Mouse (Mus musculus) embryonic facial prominence, embryonic 15.5 days (tissue): ENCODE data around the gene C1s2. TPM values are rescaled to one million over a fixed set of nuclear protein-coding genes. Genes with fewer than 3 reads are reported as not detected.
"Not testable (repeated sequence)": the region's sequence is repeated elsewhere in the genome, so short reads cannot be mapped to it uniquely, and the experiment has no call there.

ENCODE experiments used
- ATAC-seq: fragments of 200-750 bp; cut with Nextera tagmentation; 2 replicates; pipeline ENCODE4 v1.8.0; 2017; ENCODE audit warnings: low read depth, moderate TSS enrichment; ENCODE audit not compliant: insufficient number of reproducible peaks, low FRiP score, low TSS enrichment
- H3K27ac ChIP-seq: fragments of 300-500 bp; sonication (generic); replicated peaks from 2 replicates; pipeline ENCODE4 v1.5.1; 2015; ENCODE audit warnings: mild to moderate bottlenecking, inconsistent platforms
- H3K27me3 ChIP-seq: fragments of 300-500 bp; sonication (generic); 2 replicates; pipeline ENCODE4 v1.6.1; 2015; ENCODE audit warnings: inconsistent platforms
- H3K36me3 ChIP-seq: fragments of 300-500 bp; sonication (generic); 2 replicates; pipeline ENCODE4 v1.6.1; 2015; ENCODE audit warnings: mild to moderate bottlenecking, inconsistent platforms
- H3K4me1 ChIP-seq: fragments of 300-500 bp; sonication (generic); 2 replicates; pipeline ENCODE4 v1.6.1; 2015; ENCODE audit warnings: inconsistent platforms
- H3K4me2 ChIP-seq: fragments of 300-500 bp; sonication (generic); replicated peaks from 2 replicates; pipeline ENCODE4 v1.6.1; 2015; ENCODE audit warnings: mild to moderate bottlenecking, inconsistent platforms
- H3K4me3 ChIP-seq: fragments of 300-500 bp; sonication (generic); replicated peaks from 2 replicates; pipeline ENCODE4 v1.5.1; 2015; ENCODE audit warnings: mild to moderate bottlenecking, inconsistent platforms
- H3K9ac ChIP-seq: fragments of 300-500 bp; sonication (generic); 2 replicates; pipeline ENCODE4 v1.6.1; 2015; ENCODE audit warnings: inconsistent platforms
- H3K9me3 ChIP-seq: fragments of 300-500 bp; sonication (generic); replicated peaks from 2 replicates; pipeline ENCODE4 v1.6.1; 2016; ENCODE audit warnings: inconsistent platforms
- WGBS: fragments of 180-500 bp; shearing (Covaris S2); methylation state at CpG from one replicate; pipeline ENCODE4 v1.1.7; 2015; 5-methylcytosine and 5-hydroxymethylcytosine counted together
- polyA plus RNA-seq: library from polyadenylated mRNA; unstranded; fragments of >200 nt; fragmentation: Nextera tagmentation; extraction: Ambion mirVana; gene quantifications from 2 replicates; pipeline ENCODE4 v1.2.1, GENCODE M21; 2015

The C1s2 gene
- polyA plus RNA-seq, 1 experiment from 2014 or later: 0.21 TPM

- ATAC-seq, H3K9ac ChIP-seq: not testable (repeated sequence)
- WGBS: 78% methylated on average over 6 of the region's 7 CpGs
Measured at GRCm38 (mm10) chr6:124580155-124580554, 55.7 kb downstream of the C1s2 start.

DNA sequence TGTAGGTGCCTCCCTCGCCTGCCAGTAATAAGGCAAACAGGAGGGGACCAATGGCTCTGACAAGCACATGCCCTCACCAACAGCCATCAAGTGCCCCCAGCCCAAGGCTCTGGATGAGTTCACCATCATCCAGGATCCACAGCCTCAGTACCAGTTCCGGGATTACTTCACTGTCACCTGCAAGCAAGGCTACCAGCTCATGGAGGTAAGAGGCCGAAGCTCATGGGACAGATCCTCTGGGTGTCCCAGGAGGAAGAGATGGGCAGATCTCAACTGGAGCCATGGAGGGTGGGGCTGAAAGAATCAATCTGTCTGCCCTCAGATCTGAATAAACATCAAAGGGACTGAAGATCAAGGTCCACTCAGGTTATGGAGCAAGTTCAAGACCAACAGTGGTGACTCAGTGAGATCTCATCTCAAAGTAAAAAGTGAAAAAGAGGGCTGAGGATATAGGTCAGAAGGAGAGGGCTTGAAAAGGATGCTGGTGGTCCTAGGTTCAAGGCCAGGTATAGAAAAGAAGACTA is 60.7 kb downstream of the C1s2 start:
- WGBS: 83% methylated on average over 3 of the region's 3 CpGs
- ATAC-seq: not testable (repeated sequence)

More at GRCm38 (mm10) chr6:124580155-124580554, 55.7 kb downstream of the C1s2 start:
- H3K4me3 ChIP-seq, H3K27me3 ChIP-seq, H3K4me2 ChIP-seq, H3K36me3 ChIP-seq, H3K9me3 ChIP-seq, H3K4me1 ChIP-seq, H3K27ac ChIP-seq: not testable (repeated sequence)

More for the DNA sequence above, 60.7 kb downstream of the C1s2 start:
- not testable (repeated sequence) for H3K9ac ChIP-seq, H3K9me3 ChIP-seq, H3K4me1 ChIP-seq, H3K27ac ChIP-seq, H3K27me3 ChIP-seq, H3K4me3 ChIP-seq, H3K4me2 ChIP-seq, H3K36me3 ChIP-seq

Other genes with a start within 250 kb of the C1s2 start
- gene Pex5, start 221.0 kb downstream of the C1s2 start, polyA plus RNA-seq: 48.8 and 49.0 TPM in 2 replicates
- 8.2 and 9.0 TPM in 2 replicates for gene Clstn3, start 171.3 kb downstream of the C1s2 start, polyA plus RNA-seq
- gene C1rl, start 143.0 kb downstream of the C1s2 start, polyA plus RNA-seq: 0.47 and 0.67 TPM in 2 replicates
- gene C1ra, start 123.7 kb downstream of the C1s2 start, polyA plus RNA-seq: 5.1 and 6.1 TPM in 2 replicates
- 5.7 and 9.0 TPM in 2 replicates for gene C1s1, start 93.7 kb downstream of the C1s2 start, polyA plus RNA-seq
- gene C1rb, start 65.8 kb downstream of the C1s2 start, polyA plus RNA-seq: not detected in 2 replicates
- 56.0 and 56.1 TPM in 2 replicates for gene Lpcat3, start 26.9 kb upstream of the C1s2 start, polyA plus RNA-seq
- gene Emg1, start 76.1 kb upstream of the C1s2 start, polyA plus RNA-seq: 171 and 186 TPM in 2 replicates
- gene Phb2, start 76.3 kb upstream of the C1s2 start, polyA plus RNA-seq: 301 and 317 TPM in 2 replicates
- 19.9 and 20.2 TPM in 2 replicates for gene Ptpn6, start 102.6 kb upstream of the C1s2 start, polyA plus RNA-seq
- 416 TPM in 2 replicates for gene Grcc10, start 105.3 kb upstream of the C1s2 start, polyA plus RNA-seq
- gene Gm45234, start 119.9 kb upstream of the C1s2 start, polyA plus RNA-seq: not detected in 2 replicates
- 20.1 and 21.0 TPM in 2 replicates for gene Atn1, start 120.4 kb upstream of the C1s2 start, polyA plus RNA-seq
- gene Eno2, start 133.6 kb upstream of the C1s2 start, polyA plus RNA-seq: 11.8 and 12.7 TPM in 2 replicates
- gene Lrrc23, start 143.6 kb upstream of the C1s2 start, polyA plus RNA-seq: 26.7 and 47.5 TPM in 2 replicates
- gene Spsb2, start 172.6 kb upstream of the C1s2 start, polyA plus RNA-seq: 16.4 and 17.5 TPM in 2 replicates
- 779 and 809 TPM in 2 replicates for gene Tpi1, start 178.2 kb upstream of the C1s2 start, polyA plus RNA-seq
- gene Usp5, start 193.4 kb upstream of the C1s2 start, polyA plus RNA-seq: 140 and 141 TPM in 2 replicates
- 128 and 138 TPM in 2 replicates for gene Cdca3, start 193.5 kb upstream of the C1s2 start, polyA plus RNA-seq
- gene Gnb3, start 204.2 kb upstream of the C1s2 start, polyA plus RNA-seq: 2.0 and 2.1 TPM in 2 replicates
- 55.9 and 57.6 TPM in 2 replicates for gene P3h3, start 221.7 kb upstream of the C1s2 start, polyA plus RNA-seq
- 2.6 and 3.4 TPM in 2 replicates for gene Gpr162, start 227.9 kb upstream of the C1s2 start, polyA plus RNA-seq